ENCODE assay signal across 16 mouse cellular contexts in the genomic region with DNA sequence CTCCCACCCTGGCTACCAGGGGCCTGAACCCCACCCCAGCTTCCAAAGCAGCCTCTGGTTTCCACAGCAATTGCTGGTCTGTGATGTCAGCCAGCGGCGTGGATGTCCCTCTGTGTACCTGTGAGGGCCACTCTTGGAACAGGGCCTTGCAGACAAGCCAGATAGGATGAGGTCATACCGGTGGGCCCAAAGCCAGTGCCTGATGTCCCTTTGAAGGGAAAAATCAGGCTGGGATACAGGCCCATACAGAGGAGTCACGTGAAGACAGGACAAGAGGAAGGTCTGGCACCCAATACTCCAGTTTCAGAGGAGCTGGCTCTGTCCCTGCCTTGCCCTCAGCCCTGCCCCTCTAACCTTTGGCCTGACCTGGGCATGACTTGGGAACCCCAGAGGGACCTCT.
DNase-seq lines count a peak whose midpoint lies in the region; ATAC-seq and TF ChIP-seq lines count a peak whose summit lies in the region.
"Had no signal": no experiment of that assay in that cellular context is flagged by ENCODE, and none has a peak within 500 bp of the region (broad histone marks: within the 10 kb centered on the region; RNA-seq: fewer than 3 reads in every experiment).

No protein-coding gene starts in this region.

- no peak for TF ChIP-seq EP300 in heart, postnatal 0 days (IDR thresholded peaks at IDR 0.05; ENCODE audit: low read depth)

- TF ChIP-seq CTCF in heart, postnatal 0 days (IDR thresholded peaks at IDR 0.05; ENCODE audit: low read depth), result no peak
- no peak for TF ChIP-seq CTCF in midbrain, postnatal 0 days (IDR thresholded peaks at IDR 0.05)

- no peak overlapping the region for H3K4me2 ChIP-seq in heart, postnatal 0 days (ENCODE audit: low read depth, low read length)
- no peak overlapping the region for H3K4me2 ChIP-seq in intestine, embryonic 15.5 days (replicated peaks)
- no peak overlapping the region for H3K4me2 ChIP-seq in midbrain, postnatal 0 days (ENCODE audit: low read depth, low read length, poor library complexity, severe bottlenecking)
- H3K4me2 ChIP-seq: heart, embryonic 13.5 days; hindbrain, embryonic 13.5 days; midbrain, embryonic 12.5 days had no signal

- ATAC-seq in heart, postnatal 0 days (ENCODE audit: insufficient read depth, low read depth), result peak; percentile 37; the same call in 1 of the 2 replicates
- ATAC-seq in intestine, embryonic 15.5 days, result no peak
- no peak for ATAC-seq in midbrain, postnatal 0 days (ENCODE audit: low FRiP score)
- ATAC-seq: forebrain, embryonic 14.5 days; intestine, postnatal 0 days had no signal

- H3K9me3 ChIP-seq in heart, postnatal 0 days (replicated peaks; ENCODE audit: control insufficient read depth, low read length), result no peaks in the 10 kb centered on the region
- no peaks in the 10 kb centered on the region for H3K9me3 ChIP-seq in intestine, embryonic 15.5 days
- H3K9me3 ChIP-seq in midbrain, postnatal 0 days (ENCODE audit: low read length), result no peaks in the 10 kb centered on the region
- H3K9me3 ChIP-seq: heart, embryonic 13.5 days; hindbrain, embryonic 13.5 days; midbrain, embryonic 12.5 days had no signal

- intact Hi-C loops in heart, postnatal 25 days (cut with DNase I), result no loop called here

- 58% methylated on average over 4 of the region's 4 CpGs for WGBS in heart, postnatal 0 days
- 77% methylated on average over 4 of the region's 4 CpGs for WGBS in intestine, embryonic 15.5 days
- 81% methylated on average over 4 of the region's 4 CpGs for WGBS in midbrain, postnatal 0 days

- peak; percentile 36 to 38 for DNase-seq in adrenal gland, adult (ENCODE audit: inconsistent age in 2 of 2, low spot score in 1 of 2)
- DNase-seq in adrenal gland, adult 18-20 months (ENCODE audit: low spot score in 2 of 2), result no peak
- no peak for DNase-seq in heart, postnatal 0 days (ENCODE audit: low spot score)
- DNase-seq in heart, postnatal 25 days (ENCODE audit: low spot score), result no peak
- DNase-seq in adrenal gland, postnatal 25 days, result peak; percentile 31
- peak; percentile 90 for DNase-seq in cerebellum, adult 9-10 months
- no peak for DNase-seq in midbrain, postnatal 0 days (ENCODE audit: low spot score)
- DNase-seq: kidney, postnatal 25 days had no signal

- H3K9ac ChIP-seq in heart, postnatal 0 days (replicated peaks; ENCODE audit: low read depth, low read length), result no peak overlapping the region
- no peak overlapping the region for H3K9ac ChIP-seq in intestine, embryonic 15.5 days
- no peak overlapping the region for H3K9ac ChIP-seq in midbrain, postnatal 0 days (replicated peaks; ENCODE audit: low read length, poor library complexity, severe bottlenecking)
- H3K9ac ChIP-seq: heart, embryonic 13.5 days; hindbrain, embryonic 13.5 days; midbrain, embryonic 12.5 days had no signal

- no peaks in the 10 kb centered on the region for H3K36me3 ChIP-seq in heart, postnatal 0 days (replicated peaks; ENCODE audit: control insufficient read depth, insufficient read depth, low read length)
- H3K36me3 ChIP-seq in intestine, embryonic 15.5 days, result no peaks in the 10 kb centered on the region
- no peaks in the 10 kb centered on the region for H3K36me3 ChIP-seq in midbrain, postnatal 0 days (ENCODE audit: insufficient read depth, low read length)
- H3K36me3 ChIP-seq: heart, embryonic 13.5 days; hindbrain, embryonic 13.5 days; midbrain, embryonic 12.5 days had no signal

- no peaks in the 10 kb centered on the region for H3K27me3 ChIP-seq in heart, postnatal 0 days (ENCODE audit: control insufficient read depth, insufficient read depth, low read length)
- H3K27me3 ChIP-seq in intestine, embryonic 15.5 days (replicated peaks), result no peaks in the 10 kb centered on the region
- no peaks in the 10 kb centered on the region for H3K27me3 ChIP-seq in midbrain, postnatal 0 days (ENCODE audit: insufficient read depth, low read length)
- H3K27me3 ChIP-seq: hindbrain, embryonic 13.5 days; midbrain, embryonic 12.5 days had no signal

- H3K27ac ChIP-seq in heart, postnatal 0 days (ENCODE audit: low read depth), result no peak overlapping the region
- no peak overlapping the region for H3K27ac ChIP-seq in intestine, embryonic 15.5 days
- no peak overlapping the region for H3K27ac ChIP-seq in midbrain, postnatal 0 days (ENCODE audit: low read depth, low read length)
- H3K27ac ChIP-seq: heart, embryonic 13.5 days; hindbrain, embryonic 13.5 days; macrophage; midbrain, embryonic 12.5 days had no signal

- H3K4me1 ChIP-seq in heart, postnatal 0 days (ENCODE audit: control insufficient read depth, insufficient read depth), result no peaks in the 10 kb centered on the region
- H3K4me1 ChIP-seq in intestine, embryonic 15.5 days (replicated peaks), result no peaks in the 10 kb centered on the region
- peaks cover 3% of the 10 kb centered on the region; the same call in 1 of the 2 replicates for H3K4me1 ChIP-seq in midbrain, postnatal 0 days (ENCODE audit: insufficient read depth, low read length)
- H3K4me1 ChIP-seq: midbrain, embryonic 12.5 days had no signal

- H3K4me3 ChIP-seq in heart, postnatal 0 days (ENCODE audit: low read depth, low read length), result no peak overlapping the region
- no peak overlapping the region for H3K4me3 ChIP-seq in intestine, embryonic 15.5 days (replicated peaks)
- H3K4me3 ChIP-seq in midbrain, postnatal 0 days (ENCODE audit: low read depth, low read length), result no peak overlapping the region
- H3K4me3 ChIP-seq: heart, embryonic 13.5 days; hindbrain, embryonic 13.5 days; midbrain, embryonic 12.5 days; myocyte had no signal

Comparison
In these comparisons a context has a peak if more than half of its experiments do, and no peak if none do; other contexts are left out.
1. DNase-seq: peak in adrenal gland, adult (2 of 2), adrenal gland, postnatal 25 days (single experiment) and cerebellum, adult 9-10 months (single experiment); none in adrenal gland, adult 18-20 months (0 of 2), heart, postnatal 0 days (single experiment), heart, postnatal 25 days (single experiment) and midbrain, postnatal 0 days (single experiment).